In genomic region chr4:140491555-140491954, GRCm38 (mm10) we compare ENCODE assay signal across 15 mouse cellular contexts.
DNase-seq lines count a peak whose midpoint lies in the region; ATAC-seq and TF ChIP-seq lines count a peak whose summit lies in the region.
"Had no signal": no experiment of that assay in that cellular context is flagged by ENCODE, and none has a peak within 500 bp of the region (broad histone marks: within the 10 kb centered on the region; RNA-seq: fewer than 3 reads in every experiment).

No protein-coding gene starts in this region.

- H3K4me2 ChIP-seq in forebrain, postnatal 0 days (ENCODE audit: low read depth), result no peak overlapping the region
- no peak overlapping the region for H3K4me2 ChIP-seq in forebrain, embryonic 11.5 days (ENCODE audit: low read depth, low read length, severe bottlenecking)
- no peak overlapping the region for H3K4me2 ChIP-seq in liver, embryonic 11.5 days
- no peak overlapping the region for H3K4me2 ChIP-seq in CH12.LX (ENCODE audit: insufficient read depth, low read depth, poor library complexity, severe bottlenecking)
- H3K4me2 ChIP-seq: embryonic facial prominence, embryonic 15.5 days; liver, embryonic 15.5 days; neural tube, embryonic 15.5 days had no signal

- DNase-seq in forebrain, postnatal 0 days, result peak; percentile 54
- DNase-seq in forebrain, embryonic 11.5 days (ENCODE audit: low spot score), result no peak
- DNase-seq in liver, adult 2 months (ENCODE audit: extremely low read depth, low read depth, low spot score), result no peak
- no peak for DNase-seq in liver, embryonic 11.5 days (ENCODE audit: low spot score)
- no peak for DNase-seq in CH12.LX (ENCODE audit: extremely low read depth)
- DNase-seq in Muller cell, postnatal 12 days (ENCODE audit: inconsistent ontology term), result peak; percentile 45
- DNase-seq in spleen, postnatal 14 days (ENCODE audit: low spot score in 2 of 2), result no peak
- no peak for DNase-seq in layer of hippocampus, adult 9-11 months
- DNase-seq: adrenal gland, postnatal 36 days; cerebellum, adult 18-20 months; heart, adult 11 months had no signal

- H3K27ac ChIP-seq in forebrain, postnatal 0 days (ENCODE audit: low read depth, low read length), result no peak overlapping the region
- no peak overlapping the region for H3K27ac ChIP-seq in forebrain, embryonic 11.5 days (ENCODE audit: low read depth, low read length)
- H3K27ac ChIP-seq in liver, adult 2 months (replicated peaks; ENCODE audit: insufficient read depth, low read depth, low read length), result no peak overlapping the region
- H3K27ac ChIP-seq in liver, embryonic 11.5 days (ENCODE audit: low read depth, low read length), result no peak overlapping the region
- H3K27ac ChIP-seq in CH12.LX (ENCODE audit: insufficient read depth, low read depth), result no peak overlapping the region
- H3K27ac ChIP-seq: embryonic facial prominence, embryonic 15.5 days; liver, embryonic 15.5 days; neural tube, embryonic 15.5 days had no signal

- no peak for TF ChIP-seq POLR2A in liver, adult 2 months (IDR thresholded peaks at IDR 0.05; ENCODE audit: extremely low read depth, insufficient read depth, low read length)
- no peak for TF ChIP-seq POLR2A in CH12.LX (IDR thresholded peaks at IDR 0.05; ENCODE audit: low read depth, low read length)

- no peaks in the 10 kb centered on the region for H3K79me2 ChIP-seq in liver, adult 2 months (ENCODE audit: control insufficient read depth, insufficient read depth, low read length)
- H3K79me2 ChIP-seq in CH12.LX (replicated peaks; ENCODE audit: control insufficient read depth, extremely low read depth, insufficient read depth, poor library complexity, severe bottlenecking), result no peaks in the 10 kb centered on the region

- H3K36me3 ChIP-seq in forebrain, postnatal 0 days (ENCODE audit: insufficient read depth), result no peaks in the 10 kb centered on the region
- no peaks in the 10 kb centered on the region for H3K36me3 ChIP-seq in forebrain, embryonic 11.5 days (ENCODE audit: control insufficient read depth, insufficient read depth, low read length)
- H3K36me3 ChIP-seq in liver, adult 2 months (ENCODE audit: control insufficient read depth, insufficient read depth, low read length), result no peaks in the 10 kb centered on the region
- H3K36me3 ChIP-seq in liver, embryonic 11.5 days (ENCODE audit: control insufficient read depth, insufficient read depth, low read length), result no peaks in the 10 kb centered on the region
- no peaks in the 10 kb centered on the region for H3K36me3 ChIP-seq in CH12.LX (replicated peaks in 1 of 2; ENCODE audit: control insufficient read depth in 1 of 2, insufficient read depth in 1 of 2, low read length in 1 of 2)
- H3K36me3 ChIP-seq: embryonic facial prominence, embryonic 15.5 days; liver, embryonic 15.5 days; neural tube, embryonic 15.5 days had no signal

- H3K27me3 ChIP-seq in forebrain, postnatal 0 days (ENCODE audit: insufficient read depth, low read length), result no peaks in the 10 kb centered on the region
- H3K27me3 ChIP-seq in forebrain, embryonic 11.5 days (ENCODE audit: control insufficient read depth, insufficient read depth, low read length), result no peaks in the 10 kb centered on the region
- H3K27me3 ChIP-seq in liver, adult 2 months (ENCODE audit: control insufficient read depth, insufficient read depth, low read length), result no peaks in the 10 kb centered on the region
- H3K27me3 ChIP-seq in liver, embryonic 11.5 days (replicated peaks; ENCODE audit: control insufficient read depth, insufficient read depth, low read length), result no peaks in the 10 kb centered on the region
- H3K27me3 ChIP-seq in CH12.LX (replicated peaks), result peaks cover 41% of the 10 kb centered on the region
- H3K27me3 ChIP-seq: embryonic facial prominence, embryonic 15.5 days; liver, embryonic 15.5 days; neural tube, embryonic 15.5 days had no signal

- in situ Hi-C loops in CH12.LX (cut with MboI; ENCODE audit: low pct_ligation_motif_present, low pct_unique_long_range_greater_than_20kb, low sequenced_read_pairs), result no loop called here

- dilution Hi-C loops in CH12.LX (cut with MboI; ENCODE audit: extremely low pct_ligation_motif_present, extremely low pct_unique_long_range_greater_than_20kb, low sequenced_read_pairs), result no loop called here

- no peak for TF ChIP-seq EP300 in CH12.LX (IDR thresholded peaks at IDR 0.05; ENCODE audit: low read length)

- H3K4me3 ChIP-seq in forebrain, postnatal 0 days (ENCODE audit: low read depth, low read length), result no peak overlapping the region
- H3K4me3 ChIP-seq in forebrain, embryonic 11.5 days (ENCODE audit: low read depth, low read length), result no peak overlapping the region
- no peak overlapping the region for H3K4me3 ChIP-seq in liver, adult 2 months (ENCODE audit: insufficient read depth, low read depth, low read length)
- H3K4me3 ChIP-seq in liver, embryonic 11.5 days (ENCODE audit: low read depth, low read length), result no peak overlapping the region
- no peak overlapping the region for H3K4me3 ChIP-seq in CH12.LX (replicated peaks in 1 of 3; ENCODE audit: low read depth in 2 of 3, low read length in 2 of 3, poor library complexity in 1 of 3)
- H3K4me3 ChIP-seq: embryonic facial prominence, embryonic 15.5 days; liver, embryonic 15.5 days; neural tube, embryonic 15.5 days had no signal

- H3K9ac ChIP-seq in forebrain, postnatal 0 days, result no peak overlapping the region
- no peak overlapping the region for H3K9ac ChIP-seq in forebrain, embryonic 11.5 days (ENCODE audit: low read length)
- no peak overlapping the region for H3K9ac ChIP-seq in liver, adult 2 months (ENCODE audit: low read depth, low read length)
- H3K9ac ChIP-seq in liver, embryonic 11.5 days (ENCODE audit: low read depth, low read length), result no peak overlapping the region
- no peak overlapping the region for H3K9ac ChIP-seq in CH12.LX (ENCODE audit: insufficient read depth, low read depth)
- H3K9ac ChIP-seq: embryonic facial prominence, embryonic 15.5 days; liver, embryonic 15.5 days; neural tube, embryonic 15.5 days had no signal

- TF ChIP-seq RAD21 in CH12.LX (IDR thresholded peaks at IDR 0.05; ENCODE audit: low read depth, low read length), result peak; percentile 39

- no peaks in the 10 kb centered on the region for H3K9me3 ChIP-seq in forebrain, postnatal 0 days (ENCODE audit: low read length)
- no peaks in the 10 kb centered on the region for H3K9me3 ChIP-seq in forebrain, embryonic 11.5 days (ENCODE audit: control insufficient read depth, low read length)
- no peaks in the 10 kb centered on the region for H3K9me3 ChIP-seq in liver, embryonic 11.5 days (ENCODE audit: control insufficient read depth, low read length)
- peaks cover 6% of the 10 kb centered on the region for H3K9me3 ChIP-seq in CH12.LX (replicated peaks; ENCODE audit: low read length)
- H3K9me3 ChIP-seq: embryonic facial prominence, embryonic 15.5 days; neural tube, embryonic 15.5 days had no signal

- no peaks in the 10 kb centered on the region for H3K4me1 ChIP-seq in forebrain, postnatal 0 days (ENCODE audit: insufficient read depth)
- H3K4me1 ChIP-seq in forebrain, embryonic 11.5 days (replicated peaks; ENCODE audit: control insufficient read depth, insufficient read depth, low read length), result no peaks in the 10 kb centered on the region
- H3K4me1 ChIP-seq in liver, adult 2 months (ENCODE audit: control insufficient read depth, insufficient read depth, low read length), result no peaks in the 10 kb centered on the region
- H3K4me1 ChIP-seq in liver, embryonic 11.5 days (replicated peaks; ENCODE audit: control insufficient read depth, insufficient read depth, low read length), result no peaks in the 10 kb centered on the region
- no peaks in the 10 kb centered on the region for H3K4me1 ChIP-seq in CH12.LX (ENCODE audit: control insufficient read depth in 1 of 2, insufficient read depth in 2 of 2)
- H3K4me1 ChIP-seq: embryonic facial prominence, embryonic 15.5 days; liver, embryonic 15.5 days had no signal

- no peak for ATAC-seq in forebrain, postnatal 0 days
- ATAC-seq in forebrain, embryonic 11.5 days (replicated peaks; ENCODE audit: low FRiP score), result no peak
- no peak for ATAC-seq in liver, embryonic 11.5 days (replicated peaks; ENCODE audit: low FRiP score)
- ATAC-seq: CD4-positive, CD25-positive, alpha-beta regulatory T cell, adult 4 months had no signal

- 30% methylated on average over 5 of the region's 5 CpGs for WGBS in forebrain, postnatal 0 days
- WGBS in forebrain, embryonic 11.5 days, result 54% methylated on average over 5 of the region's 5 CpGs
- 40% methylated on average over 5 of the region's 5 CpGs for WGBS in liver, adult 2 months
- WGBS in liver, embryonic 11.5 days, result 43% methylated on average over 5 of the region's 5 CpGs

- TF ChIP-seq CTCF in forebrain, postnatal 0 days (IDR thresholded peaks at IDR 0.05; ENCODE audit: low read depth), result peak; percentile 58
- TF ChIP-seq CTCF in liver, adult 2 months (IDR thresholded peaks at IDR 0.05; ENCODE audit: low read depth, low read length), result peak; percentile 44
- TF ChIP-seq CTCF in CH12.LX (conservative IDR thresholded peaks at IDR 0.05 in 1 of 2, IDR thresholded peaks at IDR 0.05 in 1 of 2; ENCODE audit: low read depth in 2 of 2, low read length in 2 of 2), result peak in 1 of 2 experiments; percentile 53; a peak in 2 of 4 replicates

TF ChIP-seq in CH12.LX, 34 proteins besides CTCF, POLR2A, EP300 and RAD21:
- TF ChIP-seq SMC3 (IDR thresholded peaks at IDR 0.05; ENCODE audit: low read depth, low read length) (peak; percentile 45), TBP (conservative IDR thresholded peaks at IDR 0.05; ENCODE audit: low read depth, low read length) (no peak), NELFE (IDR thresholded peaks at IDR 0.05; ENCODE audit: low read depth, low read length) (no peak)
TF ChIP-seq in CH12.LX: peak in this region for 1.

Comparison
In these comparisons a context has a peak if more than half of its experiments do, and no peak if none do; other contexts are left out.
1. DNase-seq: peak in forebrain, postnatal 0 days (single experiment) and Muller cell, postnatal 12 days (single experiment); none in forebrain, embryonic 11.5 days (single experiment), liver, adult 2 months (single experiment), liver, embryonic 11.5 days (single experiment), CH12.LX (single experiment), spleen, postnatal 14 days (0 of 2) and layer of hippocampus, adult 9-11 months (single experiment).